Mouse (Mus musculus) megakaryocyte, embryonic 14.5 days (primary cell): ENCODE measurements around the gene Lingo1.

ENCODE experiments used
- FLI1 ChIP-seq: IDR thresholded peaks from 2 replicates; pipeline ENCODE4 v1.6.1; 2012; ENCODE audit warnings: low read length, inconsistent platforms, mixed read lengths
- GATA1 ChIP-seq: IDR thresholded peaks from 3 replicates; pipeline ENCODE4 v1.6.1; 2012; ENCODE audit warnings: mixed read lengths, low read length, inconsistent platforms, borderline replicate concordance

- TF ChIP-seq GATA1 = no peak
- TF ChIP-seq FLI1 = no peak
Measured at GRCm38 (mm10) chr9:56762106-56762562, 34.1 kb downstream of the Lingo1 start.
